Mouse (Mus musculus): Measurements from ENCODE around the gene Wdr86.

Gene Wdr86

GRCm38 (mm10) chr5:24684578-24685365, 45.8 kb downstream of the Wdr86 start:
- peak; percentile 58 to 73 for DNase-seq (ENCODE audit: low spot score in 2 of 2)

DNA sequence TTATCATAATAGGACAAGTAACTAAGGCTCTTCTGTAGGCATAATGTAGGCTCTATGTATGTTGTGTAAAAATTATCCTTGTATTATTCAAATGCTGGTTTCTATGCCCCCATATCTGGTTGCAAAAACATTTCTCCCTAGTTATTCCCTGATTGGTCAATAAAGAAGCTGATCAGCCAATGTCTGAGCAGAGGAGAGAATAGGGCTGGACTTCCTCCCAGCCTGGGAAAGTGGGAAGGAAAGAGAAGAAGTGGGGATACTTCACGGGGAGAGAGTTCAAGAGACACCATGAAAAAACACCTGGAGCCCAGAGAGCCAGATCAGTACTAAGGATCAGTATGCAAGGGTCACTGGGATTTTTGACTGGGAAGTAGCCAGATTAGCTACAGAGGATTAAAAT, 49.1 kb downstream of the Wdr86 start:
- no peak for DNase-seq (ENCODE audit: low spot score in 2 of 2)

GRCm38 (mm10) chr5:24674238-24674637, 56.3 kb downstream of the Wdr86 start:
- peak; percentile 56 to 60 for DNase-seq (ENCODE audit: low spot score in 2 of 2)

Data from right cerebral cortex, postnatal 36 days (tissue).